Mouse (Mus musculus): ENCODE data around the gene Eomes.

- TF ChIP-seq POLR2A (IDR thresholded peaks at IDR 0.05; ENCODE audit: low read depth, low read length) (no peak), CTCF (conservative IDR thresholded peaks at IDR 0.05; ENCODE audit: insufficient read depth, insufficient read length, low read depth, low read length) (no peak)
These were observed 4.2 kb downstream of the Eomes start for GRCm38 (mm10) chr9:118482210-118482609.

All from kidney, adult 2 months (tissue).